Mouse (Mus musculus) heart, postnatal 25 days (tissue): ENCODE measurements around the gene Rpain. TPM values are rescaled to one million over a fixed set of nuclear protein-coding genes. Genes with fewer than 3 reads are reported as not detected.

Experiments
- DNase-seq: peaks from one replicate; pipeline ENCODE4 v3.0.0; 2022; ENCODE audit warnings: low spot score
- intact Hi-C: fragments of 180-260 bp; cut with DNase I; formaldehyde crosslinking; loops from one replicate; pipeline ENCODE4 v1.15.1; 2025
- total RNA-seq, 2 experiments: library from RNA; stranded (reverse); gene quantifications; 2 replicates each; pipeline ENCODE4 v1.2.3; 2021

Rpain gene
- total RNA-seq, 2 experiments from 2014 or later, result 15.2 to 15.7 TPM

GRCm38 (mm10) chr11:70982030-70982429 lies 12.0 kb downstream of the Rpain start:
- intact Hi-C loops, result loop anchor here (5.0 kb wide), 1 partner anchor 70 kb away; no protein-coding TSS in a partner anchor
- DNase-seq, result no peak

- intact Hi-C loops, result loop anchor here (1.0 to 5.0 kb wide), 2 partner anchors 21 to 70 kb away; no protein-coding TSS in a partner anchor
- DNase-seq, result peak; percentile 82
Measured at GRCm38 (mm10) chr11:70982557-70983228, 12.7 kb downstream of the Rpain start, which contains the start of gene C1qbp. TSS of gene C1qbp (minus strand) at chr11:70983026.

GRCm38 (mm10) chr11:71001167-71001566 lies 31.2 kb downstream of the Rpain start:
- intact Hi-C loops, result no loop called here
- no peak for DNase-seq

- intact Hi-C loops, result loop anchor here (1.0 to 2.0 kb wide), 2 partner anchors 15 to 20 kb away; partner anchors contain the start of genes C1qbp, Derl2 and Mis12
- no peak for DNase-seq
Measured at GRCm38 (mm10) chr11:71003611-71004315, 33.8 kb downstream of the Rpain start.

GRCm38 (mm10) chr11:71004316-71004773 lies 34.3 kb downstream of the Rpain start, which contains the start of gene Dhx33:
TSS of gene Dhx33 (minus strand) at chr11:71004437.
- intact Hi-C loops, result loop anchor here (2.0 kb wide), 1 partner anchor 14 kb away; the partner anchor contains the start of genes Derl2 and Mis12

GRCm38 (mm10) chr11:71005046-71005445 lies 35.0 kb downstream of the Rpain start:
- DNase-seq, result no peak
- intact Hi-C loops, result loop anchor here (2.0 kb wide), 1 partner anchor 14 kb away; the partner anchor contains the start of genes Derl2 and Mis12

More at GRCm38 (mm10) chr11:71004316-71004773, 34.3 kb downstream of the Rpain start, which contains the start of gene Dhx33:
- peak; percentile 93 for DNase-seq

- intact Hi-C loops, result no loop called here
- no peak for DNase-seq
Measured at GRCm38 (mm10) chr11:71007026-71007425, 37.0 kb downstream of the Rpain start.

- no peak for DNase-seq
- intact Hi-C loops, result no loop called here
Measured at GRCm38 (mm10) chr11:71007831-71008230, 37.8 kb downstream of the Rpain start.

GRCm38 (mm10) chr11:71008321-71008720 lies 38.3 kb downstream of the Rpain start:
- DNase-seq, result peak; percentile 44
- intact Hi-C loops, result no loop called here

- no peak for DNase-seq
- intact Hi-C loops, result no loop called here
Measured at GRCm38 (mm10) chr11:71012743-71013142, 42.7 kb downstream of the Rpain start.

- no peak for DNase-seq
- intact Hi-C loops, result loop anchor here (5.0 kb wide), 1 partner anchor 45 kb away; the partner anchor contains the start of gene Rpain
Measured at GRCm38 (mm10) chr11:71017051-71017450, 47.0 kb downstream of the Rpain start.

- intact Hi-C loops, result loop anchor here (2.0 to 5.0 kb wide), 2 partner anchors 14 to 46 kb away; partner anchors contain the start of genes Dhx33 and Rpain
- no peak for DNase-seq
Measured at GRCm38 (mm10) chr11:71018416-71019200, 48.6 kb downstream of the Rpain start.

- intact Hi-C loops, result loop anchor here (2.0 to 10.0 kb wide), 3 partner anchors 15 to 125 kb away; partner anchors contain the start of genes Dhx33, Nlrp1a and Rpain
Measured at GRCm38 (mm10) chr11:71019201-71020068, 49.4 kb downstream of the Rpain start, which contains the start of the genes Mis12 and Derl2. TSS of gene Mis12 (plus strand) at chr11:71019611. TSS of gene Derl2 (minus strand) at chr11:71019841.

More at GRCm38 (mm10) chr11:71019201-71020068, 49.4 kb downstream of the Rpain start, which contains the start of the genes Mis12 and Derl2:
- DNase-seq, result peak; percentile 99

Other genes starting within 250 kb of the Rpain start
- gene Zfp3, start 206.0 kb upstream of the Rpain start, total RNA-seq, result 1 to 10 TPM; 7.7 to 7.8 TPM
- under 1 TPM; 0.55 to 0.64 TPM for gene Scimp, start 157.6 kb upstream of the Rpain start, total RNA-seq
- 10 to 100 TPM; 35.8 to 36.8 TPM for gene Rabep1, start 125.4 kb upstream of the Rpain start, total RNA-seq
- gene Nup88, start 240 bp upstream of the Rpain start, total RNA-seq, result 10 to 100 TPM; 47.0 TPM
- gene C1qbp, start 12.8 kb downstream of the Rpain start, total RNA-seq, result 100 to 1,000 TPM; 218 to 234 TPM
- 1 to 10 TPM; 8.1 to 9.3 TPM for gene Dhx33, start 34.2 kb downstream of the Rpain start, total RNA-seq
- gene Mis12, start 49.4 kb downstream of the Rpain start, total RNA-seq, result 1 to 10 TPM; 6.2 to 7.1 TPM
- gene Derl2, start 49.6 kb downstream of the Rpain start, total RNA-seq, result 10 to 100 TPM; 34.8 to 35.6 TPM
- under 1 TPM; 0.49 to 0.75 TPM for gene 6330403K07Rik, start 63.3 kb downstream of the Rpain start, total RNA-seq
- 1 to 10 TPM in 1 of 2 experiments, under 1 TPM in 1; 0.95 to 1.1 TPM for gene Nlrp1a, start 174.5 kb downstream of the Rpain start, total RNA-seq